Mouse (Mus musculus): ENCODE measurements around the gene Apol7a.
"Not testable (repeated sequence)": the region's sequence is repeated elsewhere in the genome, so short reads cannot be mapped to it uniquely, and the experiment has no call there.

Apol7a gene

GRCm38 (mm10) chr15:77399027-77399426 lies at the start of gene Apol7a:
Gene Apol7a, minus strand, starts transcription at chr15:77399110.
- peak; percentile 55 for DNase-seq (ENCODE audit: low spot score)

GRCm38 (mm10) chr15:77447392-77447791 lies 48.5 kb upstream of the Apol7a start, which contains the start of gene Apol7b:
Gene Apol7b, minus strand, starts transcription at chr15:77447492.
- DNase-seq (ENCODE audit: low spot score), result not testable (repeated sequence)

GRCm38 (mm10) chr15:77445668-77446067 lies 46.8 kb upstream of the Apol7a start:
- not testable (repeated sequence) for DNase-seq (ENCODE audit: low spot score)

- not testable (repeated sequence) for DNase-seq (ENCODE audit: low spot score)
These were observed 45.8 kb upstream of the Apol7a start for GRCm38 (mm10) chr15:77444746-77445145.

GRCm38 (mm10) chr15:77428690-77429448 lies 30.0 kb upstream of the Apol7a start:
- not testable (repeated sequence) for DNase-seq (ENCODE audit: low spot score)

- DNase-seq (ENCODE audit: low spot score), result not testable (repeated sequence)
These were observed 24.0 kb upstream of the Apol7a start for GRCm38 (mm10) chr15:77422925-77423324.

GRCm38 (mm10) chr15:77419657-77420056 lies 20.7 kb upstream of the Apol7a start:
- DNase-seq (ENCODE audit: low spot score), result not testable (repeated sequence)

- not testable (repeated sequence) for DNase-seq (ENCODE audit: low spot score)
These were observed 17.9 kb upstream of the Apol7a start for GRCm38 (mm10) chr15:77416655-77417333.

- DNase-seq (ENCODE audit: low spot score), result not testable (repeated sequence)
These were observed 16.7 kb upstream of the Apol7a start for GRCm38 (mm10) chr15:77415653-77416052.

- DNase-seq (ENCODE audit: low spot score), result not testable (repeated sequence)
These were observed 13.8 kb upstream of the Apol7a start for GRCm38 (mm10) chr15:77412695-77413094.

GRCm38 (mm10) chr15:77411035-77411434 lies 12.1 kb upstream of the Apol7a start, which contains the start of gene Apol9a:
Gene Apol9a, minus strand, starts transcription at chr15:77411135.
- DNase-seq (ENCODE audit: low spot score), result not testable (repeated sequence)

GRCm38 (mm10) chr15:77406370-77406769 lies 7.5 kb upstream of the Apol7a start:
- DNase-seq (ENCODE audit: low spot score), result not testable (repeated sequence)

- peak; percentile 54 for DNase-seq (ENCODE audit: low spot score)
These were observed 1.3 kb downstream of the Apol7a start for GRCm38 (mm10) chr15:77397450-77398132.

- not testable (repeated sequence) for DNase-seq (ENCODE audit: low spot score)
These were observed 5.1 kb downstream of the Apol7a start for GRCm38 (mm10) chr15:77393832-77394231.

GRCm38 (mm10) chr15:77387462-77387861 lies 11.4 kb downstream of the Apol7a start:
- DNase-seq (ENCODE audit: low spot score), result peak; percentile 34

- no peak for DNase-seq (ENCODE audit: low spot score)
These were observed 14.4 kb downstream of the Apol7a start for GRCm38 (mm10) chr15:77384340-77385030.

- DNase-seq (ENCODE audit: low spot score), result no peak
These were observed 16.0 kb downstream of the Apol7a start for GRCm38 (mm10) chr15:77382880-77383279.

- no peak for DNase-seq (ENCODE audit: low spot score)
These were observed 16.5 kb downstream of the Apol7a start for GRCm38 (mm10) chr15:77382271-77382850.

- DNase-seq (ENCODE audit: low spot score), result no peak
These were observed 17.4 kb downstream of the Apol7a start for GRCm38 (mm10) chr15:77381481-77381880.

- DNase-seq (ENCODE audit: low spot score), result no peak
These were observed 19.0 kb downstream of the Apol7a start for GRCm38 (mm10) chr15:77379921-77380320.

GRCm38 (mm10) chr15:77377419-77377818 lies 21.5 kb downstream of the Apol7a start:
- DNase-seq (ENCODE audit: low spot score), result no peak

Data from adipocyte (in vitro differentiated cells).